Mouse (Mus musculus) liver, embryonic 14.5 days (tissue): ENCODE results near the gene Ppef2.

ENCODE experiments used
- CTCF ChIP-seq: IDR thresholded peaks from 2 replicates; pipeline ENCODE4 v1.5.1; 2016; ENCODE audit warnings: antibody characterized with exemption, low read depth, control low read depth
- EP300 ChIP-seq: IDR thresholded peaks from 2 replicates; pipeline ENCODE4 v1.6.1; 2016; ENCODE audit warnings: antibody characterized with exemption, low read depth

- TF ChIP-seq CTCF = no peak
- no peak for TF ChIP-seq EP300
Observed at GRCm38 (mm10) chr5:92254476-92254875, 1.6 kb downstream of the Ppef2 start.
